Mouse (Mus musculus) kidney, adult 2 months (tissue): ENCODE data around the gene Abcb5. TPM values are rescaled to one million over a fixed set of nuclear protein-coding genes. Genes with fewer than 3 reads are reported as not detected.

Experiments used
- DNase-seq: peaks from one replicate; pipeline ENCODE4 v3.0.0; 2021
- H3K27ac ChIP-seq: fragments of 200-500 bp; 2 replicates; pipeline ENCODE4 v1.5.1; 2012; ENCODE audit warnings: low read depth, low read length, control low read depth, inconsistent platforms; ENCODE audit not compliant: insufficient read depth
- H3K27me3 ChIP-seq: fragments of 200-500 bp; replicated peaks from 2 replicates; pipeline ENCODE4 v1.6.1; 2012; ENCODE audit warnings: mild to moderate bottlenecking, moderate library complexity, low read length, inconsistent platforms; ENCODE audit not compliant: control insufficient read depth, insufficient read depth
- H3K36me3 ChIP-seq: fragments of 200-500 bp; 2 replicates; pipeline ENCODE4 v1.6.1; 2012; ENCODE audit warnings: mild to moderate bottlenecking, moderate library complexity, low read length, inconsistent platforms; ENCODE audit not compliant: control insufficient read depth, insufficient read depth
- H3K4me1 ChIP-seq: fragments of 200-500 bp; 2 replicates; pipeline ENCODE4 v1.6.1; 2011; ENCODE audit warnings: low read length; ENCODE audit not compliant: control insufficient read depth, insufficient read depth
- H3K4me3 ChIP-seq: fragments of 200-500 bp; 2 replicates; pipeline ENCODE4 v1.5.1; 2011; ENCODE audit warnings: mild to moderate bottlenecking, low read depth, low read length, control low read depth; ENCODE audit not compliant: insufficient read depth
- CTCF ChIP-seq: fragments of 200-500 bp; conservative IDR thresholded peaks from 2 replicates; pipeline ENCODE4 v1.5.1; 2011; ENCODE audit warnings: low read depth, mild to moderate bottlenecking, control low read depth, low read length, moderate library complexity, mixed read lengths; ENCODE audit not compliant: insufficient read depth, insufficient read length
- POLR2A ChIP-seq: fragments of 200-500 bp; IDR thresholded peaks from one replicate; pipeline ENCODE4 v1.6.1; 2011; ENCODE audit warnings: low read depth, low read length, control low read depth
- WGBS: fragments of 180-500 bp; shearing (Covaris S2); methylation state at CpG from one replicate; pipeline ENCODE4 v1.1.7; 2018; 5-methylcytosine and 5-hydroxymethylcytosine counted together
- polyA plus RNA-seq: library from polyadenylated mRNA; depleted of rRNA; stranded (reverse); fragments of >200 nt; gene quantifications from 2 replicates; pipeline ENCODE4 v1.2.3, GENCODE M21; 2012

The Abcb5 gene
- polyA plus RNA-seq, 1 experiment = not detected

- TF ChIP-seq CTCF = no peak
- TF ChIP-seq POLR2A = no peak
- Histone ChIP-seq H3K27ac (no peak overlapping the region), H3K27me3 (peaks cover 16% of the 10 kb centered on the region), H3K4me1 (0 out of 2 replicates have a peak, but pooled peaks cover 4% of the 10 kb centered on the region), H3K4me3 (no peak overlapping the region), H3K36me3 (no peaks in the 10 kb centered on the region)
- no peak for DNase-seq
- 3% methylated on average over 33 of the region's 33 CpGs for WGBS
These were observed 123.4 kb downstream of the Abcb5 start for GRCm38 (mm10) chr12:118842671-118843411.

- H3K4me1 ChIP-seq = 0 out of 2 replicates have a peak, but pooled peaks cover 4% of the 10 kb centered on the region
- H3K4me3 ChIP-seq = no peak overlapping the region
- no peak for DNase-seq
- 19% methylated on average over 6 of the region's 6 CpGs for WGBS
- H3K27me3 ChIP-seq = peaks cover 15% of the 10 kb centered on the region
- H3K36me3 ChIP-seq = no peaks in the 10 kb centered on the region
- H3K27ac ChIP-seq = no peak overlapping the region
- TF ChIP-seq CTCF (no peak), POLR2A (no peak)
These were observed 124.2 kb downstream of the Abcb5 start for GRCm38 (mm10) chr12:118841971-118842550.

- Histone ChIP-seq H3K4me1 (0 out of 2 replicates have a peak, but pooled peaks cover under 1% of the 10 kb centered on the region), H3K27ac (no peak overlapping the region), H3K36me3 (no peaks in the 10 kb centered on the region), H3K27me3 (peaks cover 17% of the 10 kb centered on the region), H3K4me3 (no peak overlapping the region)
- TF ChIP-seq POLR2A (no peak), CTCF (no peak)
- no peak for DNase-seq
- WGBS = 9% methylated on average over 5 of the region's 5 CpGs
These were observed 124.8 kb downstream of the Abcb5 start for GRCm38 (mm10) chr12:118841381-118841922.

GRCm38 (mm10) chr12:118840861-118841260, 125.4 kb downstream of the Abcb5 start:
- 9% methylated on average over 12 of the region's 12 CpGs for WGBS
- no peak for DNase-seq
- peaks cover 17% of the 10 kb centered on the region for H3K27me3 ChIP-seq
- H3K4me3 ChIP-seq = no peak overlapping the region
- no peak overlapping the region for H3K27ac ChIP-seq
- no peak for TF ChIP-seq POLR2A
- TF ChIP-seq CTCF = no peak
- H3K36me3 ChIP-seq = no peaks in the 10 kb centered on the region
- no peaks in the 10 kb centered on the region for H3K4me1 ChIP-seq

GRCm38 (mm10) chr12:118840301-118840700, 125.9 kb downstream of the Abcb5 start:
- Histone ChIP-seq H3K36me3 (no peaks in the 10 kb centered on the region), H3K4me1 (no peaks in the 10 kb centered on the region), H3K4me3 (no peak overlapping the region), H3K27ac (no peak overlapping the region), H3K27me3 (peaks cover 17% of the 10 kb centered on the region)
- TF ChIP-seq POLR2A (no peak), CTCF (no peak)
- WGBS = 6% methylated on average over 15 of the region's 15 CpGs
- DNase-seq = no peak

- 17% methylated on average over 5 of the region's 5 CpGs for WGBS
- H3K36me3 ChIP-seq = no peaks in the 10 kb centered on the region
- H3K4me1 ChIP-seq = no peaks in the 10 kb centered on the region
- H3K4me3 ChIP-seq = no peak overlapping the region
- H3K27ac ChIP-seq = no peak overlapping the region
- no peak for TF ChIP-seq POLR2A
- no peak for TF ChIP-seq CTCF
- DNase-seq = no peak
- peaks cover 16% of the 10 kb centered on the region for H3K27me3 ChIP-seq
These were observed 126.8 kb downstream of the Abcb5 start for GRCm38 (mm10) chr12:118839398-118839797.

- Histone ChIP-seq H3K4me3 (no peak overlapping the region), H3K4me1 (no peaks in the 10 kb centered on the region), H3K27me3 (peaks cover 16% of the 10 kb centered on the region), H3K27ac (no peak overlapping the region), H3K36me3 (no peaks in the 10 kb centered on the region)
- TF ChIP-seq POLR2A (no peak), CTCF (no peak)
- 6% methylated on average over 2 of the region's 2 CpGs for WGBS
- no peak for DNase-seq
These were observed 128.0 kb downstream of the Abcb5 start for GRCm38 (mm10) chr12:118838260-118838659.
